Mouse (Mus musculus) MEL (cell line): ENCODE results near the gene Nutf2.

Experiments
- JUND ChIP-seq: IDR thresholded peaks from 2 replicates; pipeline ENCODE4 v1.6.1; 2011; ENCODE audit warnings: low read depth, mild to moderate bottlenecking, improper control_type of control experiment, low read length
- POLR2A ChIP-seq, 2 experiments: IDR thresholded peaks; 2 replicates each; pipeline ENCODE4 v1.6.1; 2011 to 2012; ENCODE audit warnings: low read length in 2 of 2, mild to moderate bottlenecking in 2 of 2, control low read depth in 1 of 2, improper control_type of control experiment in 1 of 2, low read depth in 1 of 2, moderate library complexity in 1 of 2; ENCODE audit not compliant: control insufficient read depth in 1 of 2, insufficient read depth in 1 of 2, poor library complexity in 1 of 2

GRCm38 (mm10) chr8:105897801-105898480 is 37.6 kb downstream of the Nutf2 start:
- no peak for TF ChIP-seq POLR2A (IDR thresholded peaks at IDR 0.05; ENCODE audit: control insufficient read depth in 1 of 2, insufficient read depth in 1 of 2, low read depth in 1 of 2, low read length in 2 of 2, poor library complexity in 1 of 2)
- TF ChIP-seq JUND, result no peak
